Mouse (Mus musculus): Measurements from ENCODE around the gene Bcor. TPM values are rescaled to one million over a fixed set of nuclear protein-coding genes. Genes with fewer than 3 reads are reported as not detected.

Bcor gene
- polyA plus RNA-seq, 1 experiment from 2014 or later: 17.5 TPM

GRCm38 (mm10) chrX:12014726-12015464 lies 145.3 kb downstream of the Bcor start:
- 43% methylated on average over 15 of the region's 15 CpGs for WGBS
- Histone ChIP-seq H3K4me1 (ENCODE audit: control insufficient read depth, insufficient read depth, low read length) (no peaks in the 10 kb centered on the region), H3K4me2 (ENCODE audit: low read length) (no peak overlapping the region), H3K9ac (ENCODE audit: low read length) (no peak overlapping the region), H3K4me3 (ENCODE audit: low read depth, low read length) (no peak overlapping the region), H3K9me3 (replicated peaks; ENCODE audit: control insufficient read depth, low read length) (no peaks in the 10 kb centered on the region), H3K27me3 (replicated peaks; ENCODE audit: control insufficient read depth, insufficient read depth, low read length) (no peaks in the 10 kb centered on the region), H3K36me3 (ENCODE audit: control insufficient read depth, insufficient read depth, low read length) (no peaks in the 10 kb centered on the region), H3K27ac (ENCODE audit: low read depth, low read length) (no peak overlapping the region)
- ATAC-seq: no peak
- no peak for DNase-seq (ENCODE audit: low spot score)

GRCm38 (mm10) chrX:12010660-12011059 lies 149.5 kb downstream of the Bcor start:
- Histone ChIP-seq H3K27ac (ENCODE audit: low read depth, low read length) (no peak overlapping the region), H3K9me3 (replicated peaks; ENCODE audit: control insufficient read depth, low read length) (no peaks in the 10 kb centered on the region), H3K9ac (ENCODE audit: low read length) (no peak overlapping the region), H3K4me2 (ENCODE audit: low read length) (no peak overlapping the region), H3K4me3 (ENCODE audit: low read depth, low read length) (no peak overlapping the region), H3K4me1 (ENCODE audit: control insufficient read depth, insufficient read depth, low read length) (no peaks in the 10 kb centered on the region; the same call in 1 of the 2 replicates), H3K27me3 (replicated peaks; ENCODE audit: control insufficient read depth, insufficient read depth, low read length) (no peaks in the 10 kb centered on the region), H3K36me3 (ENCODE audit: control insufficient read depth, insufficient read depth, low read length) (no peaks in the 10 kb centered on the region)
- WGBS: 83% methylated on average over 1 of the region's 1 CpGs
- DNase-seq (ENCODE audit: low spot score) (no peak), ATAC-seq (no peak)

DNA sequence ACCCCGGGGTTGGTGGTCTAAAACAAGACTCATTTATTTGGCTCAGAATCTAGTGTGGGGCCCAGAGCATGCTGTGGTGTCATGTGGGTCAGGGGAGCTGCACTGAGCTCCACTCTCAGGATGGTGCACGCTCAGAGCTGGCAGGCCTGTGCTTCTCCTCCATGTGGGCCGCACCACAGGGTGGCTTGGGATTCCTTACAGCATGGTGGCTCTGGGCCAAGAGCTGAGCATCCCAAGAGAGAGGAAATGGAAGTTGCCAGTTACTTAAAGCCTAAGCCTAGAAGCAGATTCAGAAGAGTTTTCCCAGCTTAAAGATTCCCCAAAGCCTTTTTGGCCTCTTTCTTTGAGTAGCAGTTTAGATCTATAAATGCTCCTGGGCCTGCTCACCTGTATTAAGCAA lies 151.1 kb downstream of the Bcor start:
- Histone ChIP-seq H3K9ac (ENCODE audit: low read length) (no peak overlapping the region), H3K4me2 (ENCODE audit: low read length) (no peak overlapping the region), H3K4me3 (ENCODE audit: low read depth, low read length) (no peak overlapping the region), H3K9me3 (replicated peaks; ENCODE audit: control insufficient read depth, low read length) (no peaks in the 10 kb centered on the region), H3K4me1 (ENCODE audit: control insufficient read depth, insufficient read depth, low read length) (peaks cover 8% of the 10 kb centered on the region), H3K36me3 (ENCODE audit: control insufficient read depth, insufficient read depth, low read length) (no peaks in the 10 kb centered on the region), H3K27me3 (replicated peaks; ENCODE audit: control insufficient read depth, insufficient read depth, low read length) (no peaks in the 10 kb centered on the region; the same call in 1 of the 2 replicates), H3K27ac (ENCODE audit: low read depth, low read length) (no peak overlapping the region)
- DNase-seq (ENCODE audit: low spot score) (peak; percentile 56), ATAC-seq (no peak)
- WGBS: 30% methylated on average over 3 of the region's 3 CpGs

GRCm38 (mm10) chrX:12007832-12008540 lies 152.2 kb downstream of the Bcor start:
- ATAC-seq: 0 out of 2 replicates have a peak, but pooled peaks have one; percentile 16
- Histone ChIP-seq H3K4me2 (ENCODE audit: low read length) (peak overlapping the region; percentile 64), H3K27ac (ENCODE audit: low read depth, low read length) (peak overlapping the region; percentile 14; the same call in 1 of the 2 replicates), H3K4me3 (ENCODE audit: low read depth, low read length) (no peak overlapping the region), H3K9me3 (replicated peaks; ENCODE audit: control insufficient read depth, low read length) (no peaks in the 10 kb centered on the region), H3K4me1 (ENCODE audit: control insufficient read depth, insufficient read depth, low read length) (peaks cover 10% of the 10 kb centered on the region), H3K27me3 (replicated peaks; ENCODE audit: control insufficient read depth, insufficient read depth, low read length) (no peaks in the 10 kb centered on the region; the same call in 1 of the 2 replicates), H3K9ac (ENCODE audit: low read length) (no peak overlapping the region), H3K36me3 (ENCODE audit: control insufficient read depth, insufficient read depth, low read length) (no peaks in the 10 kb centered on the region)
- 7% methylated on average over 11 of the region's 11 CpGs for WGBS
- peak; percentile 67 for DNase-seq (ENCODE audit: low spot score)

DNA sequence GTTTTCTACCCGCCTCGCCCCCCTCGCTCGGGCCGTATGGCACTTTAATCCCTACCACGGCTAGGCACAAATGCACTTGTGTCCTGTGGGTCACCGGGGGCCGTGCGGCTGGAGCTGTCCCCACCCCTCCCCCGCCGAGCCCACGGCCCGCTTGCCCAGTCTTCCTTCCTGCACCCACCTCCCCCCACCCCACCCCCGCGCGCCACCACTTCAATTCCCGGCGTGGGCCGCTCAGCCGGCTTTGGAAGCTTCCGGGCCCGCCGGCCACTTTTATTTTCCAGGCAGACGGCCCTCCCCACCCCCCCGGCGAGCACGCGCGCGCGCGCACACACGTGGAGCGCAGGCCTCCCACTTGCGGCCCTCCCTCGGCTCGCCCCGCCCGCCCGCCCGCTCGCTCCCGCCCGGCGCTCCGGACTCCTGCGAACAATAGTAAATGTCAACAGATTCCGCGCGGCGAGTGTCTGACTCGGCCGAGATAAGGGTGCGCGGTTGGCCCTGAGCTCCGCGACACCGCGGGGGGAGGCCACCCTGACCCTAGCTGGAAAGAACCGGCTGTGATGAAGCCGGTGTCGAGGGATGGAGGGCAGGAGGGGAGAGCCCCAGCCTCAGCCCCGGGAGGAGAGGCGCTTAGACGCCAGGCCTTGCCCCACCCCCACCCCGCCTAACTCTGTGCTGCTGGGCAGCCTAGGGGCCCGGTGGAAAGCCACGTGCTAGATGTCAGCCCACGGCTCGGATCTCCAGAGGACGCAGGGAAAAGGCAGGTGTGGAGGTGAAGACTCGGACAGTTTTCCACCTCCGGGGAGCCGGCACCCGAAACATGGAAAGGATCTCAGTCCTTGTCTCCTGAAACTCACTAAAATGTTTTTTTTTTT lies 153.0 kb downstream of the Bcor start:
- WGBS: 8% methylated on average over 58 of the region's 75 CpGs
- Histone ChIP-seq H3K4me2 (ENCODE audit: low read length) (peak overlapping the region; percentile 64), H3K9me3 (replicated peaks; ENCODE audit: control insufficient read depth, low read length) (no peaks in the 10 kb centered on the region), H3K36me3 (ENCODE audit: control insufficient read depth, insufficient read depth, low read length) (no peaks in the 10 kb centered on the region), H3K27ac (ENCODE audit: low read depth, low read length) (peak overlapping the region; percentile 95), H3K27me3 (replicated peaks; ENCODE audit: control insufficient read depth, insufficient read depth, low read length) (no peaks in the 10 kb centered on the region; the same call in 1 of the 2 replicates), H3K4me1 (ENCODE audit: control insufficient read depth, insufficient read depth, low read length) (peaks cover 11% of the 10 kb centered on the region), H3K4me3 (ENCODE audit: low read depth, low read length) (peak overlapping the region; percentile 32), H3K9ac (ENCODE audit: low read length) (peak overlapping the region; percentile 66)
- peak; percentile 62 for ATAC-seq
- peak; percentile 49 for DNase-seq (ENCODE audit: low spot score)

- Histone ChIP-seq H3K9ac (ENCODE audit: low read length) (peak overlapping the region; percentile 66), H3K36me3 (ENCODE audit: control insufficient read depth, insufficient read depth, low read length) (no peaks in the 10 kb centered on the region), H3K4me3 (ENCODE audit: low read depth, low read length) (peak overlapping the region; percentile 32), H3K9me3 (replicated peaks; ENCODE audit: control insufficient read depth, low read length) (no peaks in the 10 kb centered on the region), H3K4me1 (ENCODE audit: control insufficient read depth, insufficient read depth, low read length) (peaks cover 15% of the 10 kb centered on the region), H3K27me3 (replicated peaks; ENCODE audit: control insufficient read depth, insufficient read depth, low read length) (no peaks in the 10 kb centered on the region; the same call in 1 of the 2 replicates), H3K4me2 (ENCODE audit: low read length) (peak overlapping the region; percentile 64), H3K27ac (ENCODE audit: low read depth, low read length) (peak overlapping the region; percentile 95)
- peak; percentile 83 for DNase-seq (ENCODE audit: low spot score)
- WGBS: 7% methylated on average over 56 of the region's 57 CpGs
- peak; percentile 74 for ATAC-seq
Observed at GRCm38 (mm10) chrX:12006031-12006881, 153.9 kb downstream of the Bcor start.

DNA sequence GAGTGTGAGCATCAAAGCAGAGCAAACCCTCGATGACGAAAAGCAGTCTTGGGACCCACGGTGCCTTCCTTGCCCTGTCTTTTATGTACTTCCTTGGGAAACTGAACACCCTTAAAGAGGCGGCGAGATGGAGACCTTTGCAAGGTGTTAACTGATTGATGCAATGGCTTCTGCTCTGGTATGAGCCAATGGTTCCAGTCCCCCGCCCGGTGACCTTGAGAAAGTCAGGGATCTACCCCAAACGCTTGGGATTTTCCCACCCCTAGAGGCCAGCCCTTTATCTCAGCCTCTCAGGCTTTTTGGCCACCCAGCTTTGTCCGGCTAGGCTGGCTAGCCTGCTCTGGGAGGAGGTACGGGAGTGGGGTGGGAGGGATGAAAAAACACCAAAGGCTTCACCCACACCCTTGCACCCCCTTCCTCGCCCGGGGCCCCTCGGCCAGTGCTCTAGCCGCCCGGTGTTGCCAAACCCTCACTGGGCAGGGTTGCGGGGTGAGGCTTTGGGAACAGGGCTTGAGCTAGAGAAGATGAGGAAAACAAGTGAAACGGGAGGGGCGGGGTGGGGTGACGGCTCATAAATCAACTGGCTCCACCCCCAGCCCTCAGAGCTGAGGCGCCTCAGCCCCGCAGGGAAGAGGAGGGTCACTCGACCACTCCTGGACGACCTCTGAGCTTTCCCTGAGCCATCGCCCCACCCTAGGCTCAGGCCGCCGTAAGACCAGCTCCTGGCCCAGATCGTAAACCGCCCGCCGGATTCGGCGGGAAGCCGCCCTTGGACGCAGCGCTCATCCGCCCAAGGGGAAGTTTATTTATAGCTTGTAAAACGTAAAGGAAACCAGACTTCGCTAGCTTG lies 154.7 kb downstream of the Bcor start:
- Histone ChIP-seq H3K4me1 (ENCODE audit: control insufficient read depth, insufficient read depth, low read length) (peaks cover 15% of the 10 kb centered on the region), H3K27me3 (replicated peaks; ENCODE audit: control insufficient read depth, insufficient read depth, low read length) (no peaks in the 10 kb centered on the region; the same call in 1 of the 2 replicates), H3K9me3 (replicated peaks; ENCODE audit: control insufficient read depth, low read length) (no peaks in the 10 kb centered on the region), H3K27ac (ENCODE audit: low read depth, low read length) (peak overlapping the region; percentile 95), H3K4me3 (ENCODE audit: low read depth, low read length) (peak overlapping the region; percentile 32; the same call in 1 of the 2 replicates), H3K9ac (ENCODE audit: low read length) (peak overlapping the region; percentile 66), H3K36me3 (ENCODE audit: control insufficient read depth, insufficient read depth, low read length) (no peaks in the 10 kb centered on the region), H3K4me2 (ENCODE audit: low read length) (peak overlapping the region; percentile 64)
- DNase-seq (ENCODE audit: low spot score) (no peak), ATAC-seq (no peak)
- WGBS: 13% methylated on average over 38 of the region's 38 CpGs
